Mouse (Mus musculus) neutrophil, adult 5-6 weeks (primary cell): Measurements from ENCODE around the gene Alg12. TPM values are rescaled to one million over a fixed set of nuclear protein-coding genes. Genes with fewer than 3 reads are reported as not detected.
"Not testable (repeated sequence)": the region's sequence is repeated elsewhere in the genome, so short reads cannot be mapped to it uniquely, and the experiment has no call there.

ENCODE experiments used
- ATAC-seq: fragments of 151-379, 151-347 bp; 2 replicates; pipeline ENCODE4 v1.8.0; 2017; ENCODE audit warnings: mild to moderate bottlenecking, moderate TSS enrichment; ENCODE audit not compliant: insufficient number of reproducible peaks, poor library complexity, low FRiP score, severe bottlenecking; ENCODE audit errors: extremely low read depth
- total RNA-seq: library from RNA; stranded (forward); fragments of 200-1000 nt; gene quantifications from 2 replicates; pipeline ENCODE4 v1.2.3, GENCODE M21; 2017

Alg12 gene
- total RNA-seq, 1 experiment from 2014 or later: 9.1 TPM

- peak; percentile 41; the same call in 1 of the 2 replicates for ATAC-seq
Observed at GRCm38 (mm10) chr15:88837199-88837932, 18.2 kb upstream of the Alg12 start.

- ATAC-seq: no peak
Observed at GRCm38 (mm10) chr15:88836571-88836970, 17.5 kb upstream of the Alg12 start.

DNA sequence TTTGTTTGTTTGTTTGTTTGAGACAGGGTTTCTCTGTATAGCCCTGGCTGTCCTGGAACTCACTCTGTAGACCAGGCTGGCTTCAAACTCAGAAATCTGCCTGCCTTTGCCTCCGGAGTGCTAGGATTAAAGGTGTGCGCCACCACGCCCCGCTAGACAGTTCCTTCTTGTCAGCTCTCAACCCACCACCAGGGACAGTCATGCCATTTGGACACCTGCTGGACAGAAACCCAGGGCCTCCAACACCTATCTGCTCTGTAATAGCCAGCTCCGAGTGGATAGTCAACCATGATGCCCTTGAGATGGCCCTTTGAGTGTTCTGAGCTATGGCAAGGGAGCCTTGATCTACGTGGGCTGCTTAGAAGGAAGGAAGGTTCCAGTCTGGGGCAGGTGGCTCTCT is 16.9 kb upstream of the Alg12 start:
- no peak for ATAC-seq

DNA sequence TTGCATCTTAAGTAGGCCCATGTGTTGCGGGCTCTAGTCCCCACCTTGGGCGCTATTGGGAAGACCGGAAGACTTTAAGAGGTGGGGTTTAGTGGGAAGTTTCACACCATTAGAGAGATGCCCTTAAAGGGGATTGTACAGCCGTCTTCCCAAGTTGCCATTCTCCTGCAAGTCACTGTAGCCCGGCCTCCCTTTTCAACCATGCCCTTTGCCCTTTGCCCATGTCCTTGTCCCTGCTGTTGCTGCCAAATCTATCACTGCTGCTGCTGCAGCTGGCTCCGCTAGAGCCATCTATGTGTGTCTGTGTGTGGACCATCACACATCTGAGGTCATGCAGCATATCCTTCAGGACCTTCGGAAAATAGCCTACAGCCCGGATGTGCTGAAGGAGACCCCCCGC is 13.4 kb upstream of the Alg12 start:
- ATAC-seq: no peak

DNA sequence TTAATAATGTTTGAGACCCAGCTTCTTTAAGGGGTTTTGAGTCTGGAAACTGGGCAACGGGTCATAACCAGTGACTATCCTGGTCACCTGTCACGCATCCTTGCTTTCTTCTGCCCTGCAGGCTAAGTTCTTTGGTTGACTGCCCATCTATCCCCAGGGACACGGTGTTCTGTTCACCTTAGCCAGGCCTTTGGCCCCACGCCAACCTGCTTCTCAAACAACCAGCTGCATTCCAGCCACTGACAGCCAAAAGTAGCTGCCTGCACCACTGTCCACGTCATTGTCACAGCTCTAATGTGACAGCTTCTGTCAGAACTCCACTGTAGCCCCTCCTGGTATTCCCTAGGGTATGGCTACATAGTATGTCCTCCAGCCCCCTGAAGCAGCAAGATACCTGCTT is 12.4 kb upstream of the Alg12 start:
- ATAC-seq: no peak

DNA sequence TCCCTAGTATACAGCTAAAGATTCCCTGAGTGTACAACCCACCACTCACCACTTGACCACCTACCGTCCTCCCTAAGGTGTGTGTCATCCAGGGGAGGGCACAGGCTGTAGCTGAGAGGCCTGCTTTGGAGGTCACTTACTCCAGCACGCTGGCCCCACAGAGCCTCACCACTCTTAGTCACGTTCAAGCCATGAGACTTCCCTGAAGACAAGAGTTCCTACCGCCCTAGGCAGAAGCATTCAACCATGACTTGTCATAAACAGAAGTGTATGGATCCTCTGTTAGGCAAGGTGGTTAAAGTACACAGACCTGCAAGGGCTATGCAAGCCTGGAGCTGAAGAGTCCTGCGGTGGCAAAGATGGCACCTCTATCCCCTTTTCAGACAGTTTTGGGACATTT is 11.6 kb upstream of the Alg12 start:
- no peak for ATAC-seq

- ATAC-seq: no peak
Observed at GRCm38 (mm10) chr15:88829791-88830440, 10.8 kb upstream of the Alg12 start.

- ATAC-seq: peak; percentile 77
Observed at GRCm38 (mm10) chr15:88828800-88829705, 9.9 kb upstream of the Alg12 start.

- ATAC-seq: peak; percentile 27; the same call in 1 of the 2 replicates
Observed at GRCm38 (mm10) chr15:88827991-88828799, 9.1 kb upstream of the Alg12 start.

DNA sequence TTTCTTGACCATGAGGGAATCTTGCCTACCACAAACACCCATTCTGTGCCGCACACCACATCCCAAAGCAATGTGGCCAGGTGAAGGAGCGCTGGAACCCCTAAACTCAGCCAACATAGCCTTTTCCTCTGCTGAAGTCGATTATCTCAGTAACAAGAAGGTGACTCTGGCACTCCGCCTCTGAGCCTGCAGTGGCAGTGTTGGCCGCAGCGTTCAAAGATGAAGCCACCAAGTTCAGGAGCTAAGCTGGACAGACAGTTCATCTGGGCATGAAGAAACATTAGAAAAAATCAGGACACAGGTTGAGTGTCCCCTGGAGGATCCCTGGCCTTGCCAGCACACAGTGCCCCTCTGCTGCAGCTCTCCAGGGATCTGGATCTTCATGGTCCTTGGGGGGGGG is 8.3 kb upstream of the Alg12 start:
- no peak for ATAC-seq

- no peak for ATAC-seq
Observed at GRCm38 (mm10) chr15:88823376-88823775, 4.3 kb upstream of the Alg12 start.

DNA sequence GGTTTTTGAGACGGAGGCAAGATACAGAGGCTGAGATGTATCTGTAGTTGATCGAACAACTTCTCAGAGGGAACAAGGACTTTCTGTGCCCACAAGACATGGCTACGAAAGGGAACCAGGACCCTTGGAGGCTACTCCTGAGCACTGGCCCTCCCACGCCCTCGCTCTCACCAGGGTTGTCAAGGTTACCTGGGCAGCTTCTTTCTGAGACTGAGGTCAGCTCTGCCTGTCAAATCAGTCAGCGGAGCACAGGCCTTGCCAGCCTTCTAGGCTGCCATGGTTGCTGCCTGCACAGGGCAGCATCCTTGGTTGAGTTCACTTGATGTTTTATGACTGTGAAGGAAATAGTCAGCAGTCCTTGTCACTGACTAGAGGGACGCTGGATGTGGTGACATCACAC is 3.4 kb upstream of the Alg12 start:
- ATAC-seq: no peak

- no peak for ATAC-seq
Observed at GRCm38 (mm10) chr15:88821403-88821802, 2.3 kb upstream of the Alg12 start.

- ATAC-seq: no peak
Observed at GRCm38 (mm10) chr15:88819906-88820303, 787 bp upstream of the Alg12 start.

DNA sequence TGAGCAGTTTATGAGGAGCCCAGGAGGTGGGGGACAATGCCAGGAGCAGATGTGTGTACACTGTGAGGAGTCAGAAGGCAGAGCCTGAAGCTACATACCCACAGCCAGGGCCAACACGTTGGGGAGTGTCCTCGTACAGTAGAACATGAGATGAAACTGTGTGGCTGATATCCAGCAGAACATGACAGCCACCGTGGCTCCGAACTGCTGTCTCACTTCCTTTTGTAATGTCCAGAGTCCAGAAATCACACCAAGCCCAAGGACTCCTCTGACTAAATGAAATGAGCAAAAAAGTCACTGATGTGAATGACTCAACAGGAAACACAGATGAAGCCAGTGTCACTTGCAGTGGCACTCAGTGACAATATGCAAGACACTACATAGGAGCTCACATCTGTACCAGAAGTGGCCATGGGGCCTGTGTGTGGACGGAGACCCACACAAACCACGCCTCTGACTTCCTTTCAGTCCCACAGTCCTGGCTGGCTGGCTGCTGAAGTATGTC is 3.9 kb downstream of the Alg12 start:
- no peak for ATAC-seq

DNA sequence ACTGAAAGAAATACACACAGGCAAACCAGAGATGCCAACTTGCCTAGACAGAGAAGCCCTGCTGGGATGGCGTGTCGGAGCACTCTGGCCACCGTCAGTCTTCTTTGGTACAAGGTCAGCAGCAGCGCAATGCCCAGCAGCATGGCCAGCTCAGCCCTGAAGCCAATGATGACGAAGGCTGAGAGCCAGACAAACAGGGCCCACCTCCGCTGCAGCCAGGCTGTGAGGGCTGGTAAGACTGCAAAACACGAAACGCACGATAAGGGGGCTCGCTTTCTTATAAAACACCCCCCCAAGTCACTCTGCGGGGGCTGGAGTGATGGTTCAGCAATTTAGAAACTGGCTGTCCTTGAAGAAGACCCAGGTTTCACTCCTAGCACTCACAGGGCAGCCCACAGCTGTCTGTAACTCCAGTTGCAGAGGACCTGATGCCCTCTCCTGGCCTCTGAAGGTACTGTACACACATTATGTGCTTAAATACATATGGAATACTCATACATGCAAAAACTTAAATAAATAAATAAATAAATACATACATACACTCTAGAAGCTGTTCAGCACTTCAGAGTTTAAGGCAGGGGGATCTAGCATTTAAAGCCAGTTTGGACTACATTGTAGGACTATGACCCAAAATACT is 4.6 kb downstream of the Alg12 start:
- ATAC-seq: no peak

DNA sequence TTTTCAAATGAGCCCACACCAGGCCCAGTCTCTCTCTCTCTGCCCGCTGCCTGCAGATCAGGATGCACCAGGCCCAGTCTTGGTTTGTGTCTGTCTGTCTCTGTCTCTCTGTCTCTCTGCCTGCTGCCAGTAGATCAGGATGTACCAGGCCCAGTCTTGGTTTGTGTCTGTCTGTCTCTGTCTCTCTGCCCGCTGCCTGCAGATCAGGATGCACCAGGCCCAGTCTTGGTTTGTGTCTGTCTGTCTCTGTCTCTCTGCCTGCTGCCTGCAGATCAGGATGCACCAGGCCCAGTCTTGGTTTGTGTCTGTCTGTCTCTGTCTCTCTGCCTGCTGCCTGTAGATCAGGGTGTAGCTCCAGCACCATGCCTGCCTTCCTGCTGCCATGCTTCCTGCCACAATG is 5.2 kb downstream of the Alg12 start:
- not testable (repeated sequence) for ATAC-seq

DNA sequence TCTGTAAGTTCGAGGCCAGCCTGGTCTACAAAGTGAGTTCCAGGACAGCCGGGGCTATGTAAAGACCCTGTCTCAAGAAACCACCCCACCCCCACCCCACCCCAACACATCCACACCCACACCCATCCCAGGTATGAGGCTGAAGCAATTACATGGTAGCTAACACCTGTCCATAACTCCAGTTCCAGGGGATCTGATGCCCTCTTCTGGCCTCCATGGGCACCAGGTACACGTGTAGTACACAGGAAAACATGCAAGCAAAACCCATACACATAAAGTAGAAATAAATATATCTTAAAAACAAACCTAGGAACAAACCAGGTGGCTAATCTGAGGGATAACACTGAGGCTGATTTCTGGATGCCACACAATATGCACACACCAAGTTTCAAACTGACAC is 5.9 kb downstream of the Alg12 start:
- ATAC-seq: no peak
